8 mouse cellular contexts compared by ENCODE assay signal in the genomic region with DNA sequence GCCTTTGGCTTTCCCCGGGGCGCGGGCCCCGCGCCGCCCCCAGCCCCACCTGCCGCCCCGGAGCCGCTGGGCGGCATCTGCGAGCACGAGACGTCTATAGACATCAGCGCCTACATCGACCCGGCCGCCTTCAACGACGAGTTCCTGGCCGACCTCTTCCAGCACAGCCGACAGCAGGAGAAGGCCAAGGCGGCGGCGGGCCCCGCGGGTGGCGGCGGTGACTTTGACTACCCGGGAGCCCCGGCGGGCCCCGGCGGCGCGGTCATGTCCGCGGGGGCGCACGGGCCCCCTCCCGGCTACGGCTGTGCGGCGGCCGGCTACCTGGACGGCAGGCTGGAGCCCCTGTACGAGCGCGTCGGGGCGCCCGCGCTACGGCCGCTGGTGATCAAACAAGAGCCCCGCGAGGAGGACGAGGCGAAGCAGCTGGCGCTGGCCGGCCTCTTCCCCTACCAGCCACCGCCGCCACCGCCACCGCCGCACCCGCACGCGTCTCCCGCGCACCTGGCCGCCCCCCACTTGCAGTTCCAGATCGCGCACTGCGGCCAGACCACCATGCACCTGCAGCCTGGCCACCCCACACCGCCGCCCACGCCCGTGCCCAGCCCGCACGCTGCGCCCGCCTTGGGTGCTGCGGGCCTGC. TPM values are rescaled to one million over a fixed set of nuclear protein-coding genes. Genes with fewer than 3 reads are reported as not detected.
DNase-seq lines count a peak whose midpoint lies in the region; ATAC-seq and TF ChIP-seq lines count a peak whose summit lies in the region.

No protein-coding gene starts in this region.

- intact Hi-C loops in gastrocnemius, adult 2 months (cut with DNase I), result loop anchor here (1.0 to 2.0 kb wide), 2 partner anchors 53 to 63 kb away; a partner anchor contains a TSS

- under 1% methylated on average over 63 of the region's 83 CpGs for WGBS in heart, embryonic 11.5 days (ENCODE audit: insufficient replicate concordance)
- under 1% methylated on average over 76 of the region's 83 CpGs for whole genome bisulfite sequencing in kidney, embryonic 15.5 days
- 2% methylated on average over 44 of the region's 83 CpGs for WGBS in lung, postnatal 0 days

- H3K27ac ChIP-seq in gastrocnemius, adult 2 months, result peak overlapping the region; percentile 93
- H3K27ac ChIP-seq in heart, embryonic 11.5 days (ENCODE audit: low read depth, low read length), result no peak overlapping the region
- H3K27ac ChIP-seq in kidney, embryonic 15.5 days, result no peak overlapping the region
- H3K27ac ChIP-seq in lung, postnatal 0 days (ENCODE audit: low read length), result peak overlapping the region; percentile 85

- DNase-seq in gastrocnemius, adult 2 months, result peak; percentile 62
- no peak for DNase-seq in gastrocnemius, adult 18-20 months (ENCODE audit: low spot score)
- DNase-seq in cerebellum, postnatal 10 days, result peak; percentile 44 to 65
- no peak for DNase-seq in lung, postnatal 0 days (ENCODE audit: low spot score)
- no peak for DNase-seq in yolk sac, embryonic 10.5 days (ENCODE audit: low spot score)

- H3K27me3 ChIP-seq in E14TG2a.4 (ENCODE audit: insufficient read depth, low read length), result peaks cover 95% of the 10 kb centered on the region
- H3K27me3 ChIP-seq in heart, embryonic 11.5 days (ENCODE audit: control insufficient read depth, insufficient read depth, low read length), result peaks cover 71% of the 10 kb centered on the region
- peaks cover 77% of the 10 kb centered on the region for H3K27me3 ChIP-seq in kidney, embryonic 15.5 days
- H3K27me3 ChIP-seq in lung, postnatal 0 days (replicated peaks; ENCODE audit: insufficient read depth, low read length), result no peaks in the 10 kb centered on the region

- H3K4me3 ChIP-seq in gastrocnemius, adult 2 months, result peak overlapping the region; percentile 95
- peak overlapping the region; percentile 79 for H3K4me3 ChIP-seq in E14TG2a.4 (replicated peaks; ENCODE audit: low read length)
- H3K4me3 ChIP-seq in heart, embryonic 11.5 days (ENCODE audit: low read depth, low read length), result peak overlapping the region; percentile 58
- H3K4me3 ChIP-seq in kidney, embryonic 15.5 days (replicated peaks), result peak overlapping the region; percentile 51
- peak overlapping the region; percentile 75 for H3K4me3 ChIP-seq in lung, postnatal 0 days (ENCODE audit: low read depth, low read length)

- no peak for TF ChIP-seq EP300 in lung, postnatal 0 days (IDR thresholded peaks at IDR 0.05)

- H3K9ac ChIP-seq in heart, embryonic 11.5 days (ENCODE audit: low read depth, low read length), result peak overlapping the region; percentile 34; the same call in 1 of the 2 replicates
- peak overlapping the region; percentile 59 for H3K9ac ChIP-seq in kidney, embryonic 15.5 days
- peak overlapping the region; percentile 77 for H3K9ac ChIP-seq in lung, postnatal 0 days (replicated peaks; ENCODE audit: low read depth)

- H3K4me2 ChIP-seq in heart, embryonic 11.5 days, result peak overlapping the region; percentile 94
- H3K4me2 ChIP-seq in kidney, embryonic 15.5 days, result peak overlapping the region; percentile 99
- peak overlapping the region; percentile 95 for H3K4me2 ChIP-seq in lung, postnatal 0 days (replicated peaks; ENCODE audit: low read depth, low read length)

- H3K4me1 ChIP-seq in E14TG2a.4 (replicated peaks; ENCODE audit: low read depth, low read length), result peaks cover 36% of the 10 kb centered on the region
- H3K4me1 ChIP-seq in heart, embryonic 11.5 days (ENCODE audit: control insufficient read depth, insufficient read depth, low read length), result peaks cover 17% of the 10 kb centered on the region
- peaks cover 39% of the 10 kb centered on the region for H3K4me1 ChIP-seq in kidney, embryonic 15.5 days
- no peaks in the 10 kb centered on the region for H3K4me1 ChIP-seq in lung, postnatal 0 days (ENCODE audit: insufficient read depth, low read depth, low read length)

- no peak for ATAC-seq in heart, embryonic 11.5 days (replicated peaks; ENCODE audit: insufficient number of reproducible peaks, low FRiP score, low TSS enrichment)
- ATAC-seq in kidney, embryonic 15.5 days (replicated peaks; ENCODE audit: low FRiP score), result peak; percentile 41
- ATAC-seq in lung, postnatal 0 days, result peak; percentile 23

- no peaks in the 10 kb centered on the region for H3K36me3 ChIP-seq in E14TG2a.4 (ENCODE audit: insufficient read depth, low read length)
- no peaks in the 10 kb centered on the region for H3K36me3 ChIP-seq in heart, embryonic 11.5 days (ENCODE audit: control insufficient read depth, insufficient read depth, low read length)
- H3K36me3 ChIP-seq in kidney, embryonic 15.5 days, result no peaks in the 10 kb centered on the region
- no peaks in the 10 kb centered on the region for H3K36me3 ChIP-seq in lung, postnatal 0 days (ENCODE audit: insufficient read depth, low read length)

- no peaks in the 10 kb centered on the region for H3K9me3 ChIP-seq in E14TG2a.4 (ENCODE audit: low read length)
- H3K9me3 ChIP-seq in heart, embryonic 11.5 days (replicated peaks; ENCODE audit: control insufficient read depth, low read length), result no peaks in the 10 kb centered on the region
- H3K9me3 ChIP-seq in kidney, embryonic 15.5 days (replicated peaks), result no peaks in the 10 kb centered on the region
- H3K9me3 ChIP-seq in lung, postnatal 0 days (ENCODE audit: low read length), result no peaks in the 10 kb centered on the region

- no peak for TF ChIP-seq CTCF in gastrocnemius, adult 2 months (IDR thresholded peaks at IDR 0.05)
- TF ChIP-seq CTCF in E14TG2a.4 (conservative IDR thresholded peaks at IDR 0.05; ENCODE audit: low read length), result no peak
- TF ChIP-seq CTCF in lung, postnatal 0 days (IDR thresholded peaks at IDR 0.05), result no peak

RNA-seq across cellular contexts. Expression of a gene that starts 0.5 kb away (rescaled TPM):
- total RNA-seq in gastrocnemius, adult 2 months (2021), result 1 to 10 TPM; 3.0 to 4.2 TPM
- total RNA-seq in gastrocnemius, adult 18-20 months (2021), result 1 to 10 TPM; 3.6 to 6.7 TPM
- polyA plus RNA-seq in heart, embryonic 11.5 days (2014; fragmentation: Nextera tagmentation; extraction: Ambion mirVana), result 0.08 and 0.47 TPM in 2 replicates
- polyA plus RNA-seq in kidney, embryonic 15.5 days (2015; fragmentation: Nextera tagmentation; extraction: Ambion mirVana), result 1.3 and 1.5 TPM in 2 replicates
- 28.9 and 29.8 TPM in 2 replicates for polyA plus RNA-seq in lung, postnatal 0 days (2015; fragmentation: Nextera tagmentation; extraction: Ambion mirVana)

Comparison
In these comparisons a context has a peak if more than half of its experiments do, and no peak if none do; other contexts are left out.
1. DNase-seq: peak in gastrocnemius, adult 2 months (single experiment) and cerebellum, postnatal 10 days (2 of 2); none in gastrocnemius, adult 18-20 months (single experiment), lung, postnatal 0 days (single experiment) and yolk sac, embryonic 10.5 days (single experiment).
2. H3K27ac ChIP-seq: peak in gastrocnemius, adult 2 months (single experiment) and lung, postnatal 0 days (single experiment); none in heart, embryonic 11.5 days (single experiment) and kidney, embryonic 15.5 days (single experiment).
3. RNA of a gene that starts 0.5 kb away (polyA plus RNA-seq): 28.9 to 29.8 TPM in lung, postnatal 0 days; 1.3 to 1.5 TPM in kidney, embryonic 15.5 days and 0.08 to 0.47 TPM in heart, embryonic 11.5 days; every median in the first group is over 10 times any median in the second.
4. Peak in every context shown above with its lines, with median percentiles within 50 percentile points of each other: H3K4me3 ChIP-seq, H3K4me2 ChIP-seq and H3K9ac ChIP-seq.